14 mouse cellular contexts compared by ENCODE assay signal in the genomic region with DNA sequence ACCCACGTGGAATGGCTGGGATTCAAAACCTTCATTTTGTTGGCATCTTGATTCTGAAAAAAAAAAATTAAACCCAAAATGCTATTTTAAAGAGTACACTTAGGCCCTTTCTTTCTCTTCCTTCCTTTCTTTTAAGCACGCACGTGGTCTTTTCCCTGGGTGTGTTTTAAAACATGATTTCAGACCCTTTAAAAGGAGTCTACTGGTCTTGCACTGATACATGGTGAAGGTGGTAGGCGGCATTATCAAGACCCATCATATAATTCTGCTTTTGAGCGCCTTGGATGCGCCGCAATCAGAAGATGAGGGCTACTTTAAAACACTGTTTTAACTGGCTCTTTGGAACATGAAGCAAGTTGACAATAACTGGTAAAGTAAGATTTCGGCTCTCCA.
A peak's percentile ranks its signal among the peaks of the same experiment; 100 is the strongest.
DNase-seq lines count a peak whose midpoint lies in the region; ATAC-seq and TF ChIP-seq lines count a peak whose summit lies in the region.
"Had no signal": no experiment of that assay in that cellular context is flagged by ENCODE, and none has a peak within 500 bp of the region (broad histone marks: within the 10 kb centered on the region; RNA-seq: fewer than 3 reads in every experiment).

No protein-coding gene starts in this region.

- intact Hi-C loops in heart, adult 2 months (cut with DNase I): loop anchor here (5.0 kb wide), 1 partner anchor 114 kb away; the partner anchor contains the start of gene Lrrc1

- H3K27me3 ChIP-seq in heart, adult 2 months (ENCODE audit: control insufficient read depth, insufficient read depth, low read length): no peaks in the 10 kb centered on the region
- H3K27me3 ChIP-seq in hindbrain, embryonic 10.5 days (ENCODE audit: insufficient read depth, poor library complexity, severe bottlenecking): no peaks in the 10 kb centered on the region
- no peaks in the 10 kb centered on the region for H3K27me3 ChIP-seq in hindbrain, embryonic 14.5 days (ENCODE audit: control insufficient read depth, insufficient read depth, low read length)
- no peaks in the 10 kb centered on the region for H3K27me3 ChIP-seq in MEL (ENCODE audit: control insufficient read depth in 1 of 2, insufficient read depth in 2 of 2, low read length in 2 of 2)
- no peaks in the 10 kb centered on the region for H3K27me3 ChIP-seq in limb, embryonic 14.5 days (ENCODE audit: control insufficient read depth, insufficient read depth, low read length)
- H3K27me3 ChIP-seq: liver, embryonic 12.5 days; Patski had no signal

- no peak for ATAC-seq in hindbrain, embryonic 14.5 days (ENCODE audit: low FRiP score)
- ATAC-seq in limb, embryonic 14.5 days (ENCODE audit: low FRiP score, low read depth): no peak
- ATAC-seq: hindbrain, postnatal 0 days; liver, embryonic 12.5 days; Patski had no signal

- TF ChIP-seq CTCF in heart, adult 2 months (IDR thresholded peaks at IDR 0.05): no peak
- TF ChIP-seq CTCF in MEL (IDR thresholded peaks at IDR 0.05 in 2 of 3, conservative IDR thresholded peaks at IDR 0.05 in 1 of 3; ENCODE audit: control insufficient read depth in 1 of 3, insufficient read depth in 1 of 3, low read depth in 2 of 3, low read length in 3 of 3, poor library complexity in 1 of 3, severe bottlenecking in 1 of 3): no peak

- peak overlapping the region; percentile 53 for H3K9ac ChIP-seq in heart, adult 2 months (ENCODE audit: low read depth, low read length)
- H3K9ac ChIP-seq in hindbrain, embryonic 14.5 days: no peak overlapping the region
- H3K9ac ChIP-seq in MEL (ENCODE audit: control insufficient read depth, low read depth, low read length, poor library complexity, severe bottlenecking): peak overlapping the region; percentile 60
- H3K9ac ChIP-seq in limb, embryonic 14.5 days (ENCODE audit: low read depth, low read length, severe bottlenecking): no peak overlapping the region
- H3K9ac ChIP-seq: liver, embryonic 12.5 days had no signal

- H3K4me1 ChIP-seq in heart, adult 2 months (ENCODE audit: control insufficient read depth, insufficient read depth, low read length): peaks cover 5% of the 10 kb centered on the region
- H3K4me1 ChIP-seq in hindbrain, embryonic 10.5 days (replicated peaks): peaks cover 32% of the 10 kb centered on the region
- peaks cover 18% of the 10 kb centered on the region for H3K4me1 ChIP-seq in hindbrain, embryonic 14.5 days (replicated peaks; ENCODE audit: control insufficient read depth, insufficient read depth, low read length)
- peaks cover 20 to 40% of the 10 kb centered on the region in 2 experiments for H3K4me1 ChIP-seq in MEL (ENCODE audit: control insufficient read depth in 1 of 2, insufficient read depth in 2 of 2, low read length in 2 of 2)
- peaks cover 32% of the 10 kb centered on the region for H3K4me1 ChIP-seq in limb, embryonic 14.5 days (ENCODE audit: control insufficient read depth, insufficient read depth, low read length)

- no peak for TF ChIP-seq RAD21 in MEL (IDR thresholded peaks at IDR 0.05; ENCODE audit: low read depth, low read length)

- no peak for TF ChIP-seq POLR2A in heart, adult 2 months (IDR thresholded peaks at IDR 0.05; ENCODE audit: insufficient read depth, low read depth, low read length)
- no peak for TF ChIP-seq POLR2A in MEL (IDR thresholded peaks at IDR 0.05; ENCODE audit: control insufficient read depth in 1 of 2, insufficient read depth in 1 of 2, low read depth in 1 of 2, low read length in 2 of 2, poor library complexity in 1 of 2)
- no peak for TF ChIP-seq POLR2A in limb, embryonic 14.5 days (IDR thresholded peaks at IDR 0.05; ENCODE audit: borderline replicate concordance, extremely low read depth, insufficient read depth, insufficient read length)

- no peaks in the 10 kb centered on the region for H3K79me2 ChIP-seq in heart, adult 2 months (replicated peaks; ENCODE audit: control insufficient read depth, insufficient read depth, low read length)
- H3K79me2 ChIP-seq in MEL (ENCODE audit: control insufficient read depth, insufficient read depth, low read length, poor library complexity): no peaks in the 10 kb centered on the region; the same call in 1 of the 2 replicates

- DNase-seq in heart, adult 2 months: no peak
- no peak for DNase-seq in heart, adult 9 months (ENCODE audit: low spot score in 2 of 2)
- DNase-seq in hindbrain, embryonic 10.5 days (ENCODE audit: low spot score): no peak
- DNase-seq in hindbrain, embryonic 14.5 days (ENCODE audit: low spot score): no peak
- peak; percentile 57 for DNase-seq in MEL (ENCODE audit: low read depth, low spot score)
- DNase-seq in limb, embryonic 14.5 days (ENCODE audit: low spot score): no peak
- DNase-seq in retina, postnatal 1 day: no peak
- DNase-seq in left cerebral cortex, adult 18-20 months (ENCODE audit: low spot score in 2 of 2): no peak
- DNase-seq: cerebellum, adult 9-11 months; spleen, adult 18-20 months; thymus, postnatal 25 days had no signal

- no peaks in the 10 kb centered on the region for H3K9me3 ChIP-seq in hindbrain, embryonic 10.5 days
- H3K9me3 ChIP-seq in hindbrain, embryonic 14.5 days (ENCODE audit: control insufficient read depth, low read length): no peaks in the 10 kb centered on the region
- H3K9me3 ChIP-seq in MEL (replicated peaks; ENCODE audit: insufficient read depth, low read length): no peaks in the 10 kb centered on the region
- no peaks in the 10 kb centered on the region for H3K9me3 ChIP-seq in limb, embryonic 14.5 days (ENCODE audit: control insufficient read depth, low read length)
- H3K9me3 ChIP-seq: liver, embryonic 12.5 days had no signal

- H3K4me3 ChIP-seq in heart, adult 2 months: no peak overlapping the region
- H3K4me3 ChIP-seq in hindbrain, embryonic 10.5 days: no peak overlapping the region
- no peak overlapping the region for H3K4me3 ChIP-seq in hindbrain, embryonic 14.5 days (replicated peaks; ENCODE audit: low read length)
- H3K4me3 ChIP-seq in MEL (ENCODE audit: control insufficient read depth in 1 of 2, insufficient read depth in 1 of 2, low read depth in 2 of 2, low read length in 2 of 2): 0 out of 4 replicates have a peak overlapping the region, but pooled peaks of 1 of the 2 experiments have one; percentile 19
- H3K4me3 ChIP-seq in limb, embryonic 14.5 days (replicated peaks; ENCODE audit: low read length): no peak overlapping the region
- H3K4me3 ChIP-seq: liver, embryonic 12.5 days had no signal

- H3K4me2 ChIP-seq in hindbrain, embryonic 14.5 days (replicated peaks): no peak overlapping the region
- no peak overlapping the region; the same call in 1 of the 2 replicates for H3K4me2 ChIP-seq in limb, embryonic 14.5 days (replicated peaks; ENCODE audit: low read depth, low read length, severe bottlenecking)

- TF ChIP-seq EP300 in heart, adult 2 months (IDR thresholded peaks at IDR 0.05; ENCODE audit: insufficient read depth, low read depth, low read length): no peak
- TF ChIP-seq EP300 in MEL (IDR thresholded peaks at IDR 0.05; ENCODE audit: low read depth in 1 of 2, low read length in 2 of 2): no peak

- WGBS in heart, adult 2 months: 85% methylated on average over 8 of the region's 8 CpGs
- WGBS in hindbrain, embryonic 10.5 days: 91% methylated on average over 8 of the region's 8 CpGs
- 95% methylated on average over 8 of the region's 8 CpGs for WGBS in hindbrain, embryonic 14.5 days
- WGBS in limb, embryonic 14.5 days: 72% methylated on average over 8 of the region's 8 CpGs

- H3K36me3 ChIP-seq in heart, adult 2 months (ENCODE audit: control insufficient read depth, insufficient read depth, low read length): no peaks in the 10 kb centered on the region
- peaks cover 10% of the 10 kb centered on the region; the same call in 1 of the 2 replicates for H3K36me3 ChIP-seq in hindbrain, embryonic 10.5 days
- no peaks in the 10 kb centered on the region; the same call in 1 of the 2 replicates for H3K36me3 ChIP-seq in hindbrain, embryonic 14.5 days (replicated peaks; ENCODE audit: control insufficient read depth, insufficient read depth)
- H3K36me3 ChIP-seq in MEL (ENCODE audit: control insufficient read depth in 1 of 2, insufficient read depth in 2 of 2, low read length in 2 of 2): peaks cover 0 to 30% of the 10 kb centered on the region in 2 experiments; a peak in 3 of 4 replicates
- peaks cover 9% of the 10 kb centered on the region; the same call in 1 of the 2 replicates for H3K36me3 ChIP-seq in limb, embryonic 14.5 days (ENCODE audit: control insufficient read depth, insufficient read depth, low read length)

- peak overlapping the region; percentile 65; the same call in 1 of the 2 replicates for H3K27ac ChIP-seq in heart, adult 2 months
- peak overlapping the region; percentile 77; the same call in 1 of the 2 replicates for H3K27ac ChIP-seq in hindbrain, embryonic 10.5 days
- H3K27ac ChIP-seq in hindbrain, embryonic 14.5 days: no peak overlapping the region
- peak overlapping the region; percentile 98 for H3K27ac ChIP-seq in MEL (ENCODE audit: control insufficient read depth, low read depth, low read length)
- H3K27ac ChIP-seq in limb, embryonic 14.5 days (replicated peaks; ENCODE audit: low read depth, low read length): 0 out of 2 replicates have a peak overlapping the region, but pooled peaks have one; percentile 44
- H3K27ac ChIP-seq: hindbrain, postnatal 0 days had no signal

TF ChIP-seq in MEL, 35 proteins besides CTCF, POLR2A, EP300 and RAD21 (continues in another document):
- no peak for TF ChIP-seq ZKSCAN1 (IDR thresholded peaks at IDR 0.05; ENCODE audit: low read depth, low read length)
- no peak for TF ChIP-seq BHLHE40 (IDR thresholded peaks at IDR 0.05; ENCODE audit: borderline replicate concordance, low read depth, low read length)
- no peak for TF ChIP-seq TAL1 (IDR thresholded peaks at IDR 0.05; ENCODE audit: low read length)
- peak; percentile 49; the same call in 1 of the 2 replicates for TF ChIP-seq RCOR1 (IDR thresholded peaks at IDR 0.05; ENCODE audit: low read depth, low read length)
- no peak for TF ChIP-seq UBTF (IDR thresholded peaks at IDR 0.05; ENCODE audit: borderline replicate concordance, insufficient read depth, low read depth, low read length)
- no peak for TF ChIP-seq CHD2 (IDR thresholded peaks at IDR 0.05; ENCODE audit: low read length)
- TF ChIP-seq TCF12 (IDR thresholded peaks at IDR 0.05; ENCODE audit: low read depth, low read length): no peak
- no peak for TF ChIP-seq NELFE (IDR thresholded peaks at IDR 0.05; ENCODE audit: low read depth, low read length)
- no peak for TF ChIP-seq USF1 (IDR thresholded peaks at IDR 0.05; ENCODE audit: low read depth, low read length)
- no peak; the same call in 1 of the 2 replicates for TF ChIP-seq SIN3A (IDR thresholded peaks at IDR 0.05; ENCODE audit: low read length)
- TF ChIP-seq MEF2A (IDR thresholded peaks at IDR 0.05; ENCODE audit: extremely low read depth, insufficient replicate concordance, low read depth, low read length, poor library complexity, severe bottlenecking): no peak
- no peak for TF ChIP-seq MAFK (IDR thresholded peaks at IDR 0.05; ENCODE audit: borderline replicate concordance, low read depth, low read length)
- no peak for TF ChIP-seq POLR2AphosphoS2 (IDR thresholded peaks at IDR 0.05; ENCODE audit: low read length)
- no peak for TF ChIP-seq USF2 (IDR thresholded peaks at IDR 0.05; ENCODE audit: borderline replicate concordance in 1 of 2, insufficient read depth in 1 of 2, low read depth in 1 of 2, low read length in 2 of 2)
- no peak for TF ChIP-seq KAT2A (conservative IDR thresholded peaks at IDR 0.05; ENCODE audit: low read depth, low read length)

Comparison
In these comparisons a context has a peak if more than half of its experiments do, and no peak if none do; other contexts are left out.
1. H3K9ac ChIP-seq: peak in heart, adult 2 months (single experiment) and MEL (single experiment); none in hindbrain, embryonic 14.5 days (single experiment) and limb, embryonic 14.5 days (single experiment).